Mouse (Mus musculus) E14TG2a.4 (cell line): Measurements from ENCODE around the gene Fcor.

Source experiments
- CTCF ChIP-seq: conservative IDR thresholded peaks from 2 replicates; pipeline ENCODE4 v1.5.1; 2014; ENCODE audit warnings: low read length
- NANOG ChIP-seq: IDR thresholded peaks from 2 replicates; pipeline ENCODE4 v1.6.1; 2014; ENCODE audit warnings: borderline replicate concordance, low read length, mixed read lengths

GRCm38 (mm10) chr8:3717321-3717954 lies 45.3 kb upstream of the Fcor start:
- TF ChIP-seq CTCF (no peak), NANOG (no peak)
